Mouse (Mus musculus) embryo, embryonic 9.5 days (tissue): ENCODE measurements around the gene Itgb6.

Experiments
- DNase-seq: peaks from one replicate; pipeline ENCODE4 v3.0.0-alpha.2; 2017; ENCODE audit errors: extremely low spot score

Itgb6 gene

GRCm38 (mm10) chr2:60712891-60713290 is 9.6 kb downstream of the Itgb6 start:
- DNase-seq = no peak

DNA sequence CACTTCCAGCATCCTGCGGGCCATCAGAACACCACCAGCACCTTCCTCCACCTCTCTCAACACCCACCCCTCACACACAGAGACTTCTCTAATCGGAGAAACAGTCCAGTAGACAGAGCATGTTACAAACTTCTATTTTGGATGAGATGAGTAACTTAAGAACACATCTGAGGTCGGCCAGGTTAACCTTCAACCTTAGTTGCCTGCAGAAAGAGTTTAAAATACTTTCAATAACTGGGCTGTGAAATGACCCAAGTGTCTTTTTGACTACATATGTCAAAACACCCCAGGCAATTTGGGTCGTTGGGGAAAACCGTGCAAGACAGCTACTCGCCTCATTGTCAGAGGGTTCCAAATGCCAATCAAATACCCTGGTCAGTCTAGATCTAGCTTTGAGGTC is 10.0 kb downstream of the Itgb6 start:
- no peak for DNase-seq

GRCm38 (mm10) chr2:60711098-60711880 is 11.2 kb downstream of the Itgb6 start:
- DNase-seq = no peak

GRCm38 (mm10) chr2:60710317-60710716 is 12.1 kb downstream of the Itgb6 start:
- DNase-seq = no peak

DNA sequence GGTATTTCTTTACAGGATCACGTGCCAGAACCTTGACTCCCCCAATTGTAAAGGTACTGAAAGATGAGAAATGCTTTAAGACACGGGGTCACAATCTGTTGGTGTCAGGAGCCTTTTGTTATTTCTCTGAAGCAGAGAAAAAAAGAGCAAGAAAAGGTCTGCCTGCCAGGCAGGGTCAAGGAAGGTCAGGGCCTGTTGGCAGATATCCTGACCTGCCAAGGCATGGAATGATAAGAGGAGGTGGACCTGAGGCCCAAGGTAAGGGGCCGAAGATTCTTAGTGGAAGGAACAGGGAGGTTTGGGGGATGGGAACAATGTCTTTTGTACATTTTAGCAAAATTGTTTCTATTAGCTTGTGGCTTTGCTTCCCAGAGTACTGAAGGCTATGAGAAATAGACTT is 13.8 kb downstream of the Itgb6 start:
- no peak for DNase-seq

DNA sequence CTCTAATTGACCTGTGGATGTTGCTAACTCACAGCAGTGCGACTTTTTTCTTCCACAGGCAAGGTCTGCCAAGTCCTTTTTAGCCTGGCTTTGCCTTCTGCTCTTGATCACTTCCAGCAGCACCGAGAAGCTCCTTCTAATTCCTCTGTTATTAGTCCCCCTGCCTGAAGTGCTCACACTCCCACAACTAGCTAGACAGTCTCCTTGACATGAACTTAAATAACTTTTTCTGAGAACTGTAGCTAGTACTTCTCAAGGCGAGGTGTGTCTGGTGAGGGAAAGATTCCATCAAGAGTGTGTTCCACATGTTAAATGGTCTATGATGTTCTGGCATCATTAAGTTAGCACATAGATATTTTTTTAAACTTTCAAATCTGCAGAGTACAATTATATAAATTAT is 15.6 kb downstream of the Itgb6 start:
- DNase-seq = no peak

DNA sequence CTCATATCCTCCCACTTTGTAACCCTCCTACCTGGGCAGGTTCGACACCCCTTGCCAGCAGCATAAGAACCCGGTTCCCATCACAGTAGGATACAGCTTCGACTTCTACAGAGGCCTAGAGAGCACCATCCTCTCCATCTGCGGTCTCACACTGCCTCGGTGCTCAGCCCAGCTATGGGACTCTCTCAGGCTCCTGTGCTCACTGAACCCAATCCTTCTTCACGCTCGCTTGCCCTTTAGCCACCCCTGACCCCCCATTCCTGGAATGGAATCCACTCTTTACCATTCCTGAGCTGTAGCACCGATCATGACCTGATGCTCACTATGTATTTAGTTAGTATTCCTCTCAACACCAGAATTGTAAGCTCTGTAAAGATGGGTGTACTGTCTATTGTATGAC is 17.0 kb downstream of the Itgb6 start:
- no peak for DNase-seq

- DNase-seq = no peak
These were observed 19.1 kb downstream of the Itgb6 start for GRCm38 (mm10) chr2:60703315-60703714.

- no peak for DNase-seq
These were observed 21.5 kb downstream of the Itgb6 start for GRCm38 (mm10) chr2:60700956-60701355.

- DNase-seq = no peak
These were observed 22.4 kb downstream of the Itgb6 start for GRCm38 (mm10) chr2:60700013-60700412.

- no peak for DNase-seq
These were observed 22.9 kb downstream of the Itgb6 start for GRCm38 (mm10) chr2:60699591-60699990.

DNA sequence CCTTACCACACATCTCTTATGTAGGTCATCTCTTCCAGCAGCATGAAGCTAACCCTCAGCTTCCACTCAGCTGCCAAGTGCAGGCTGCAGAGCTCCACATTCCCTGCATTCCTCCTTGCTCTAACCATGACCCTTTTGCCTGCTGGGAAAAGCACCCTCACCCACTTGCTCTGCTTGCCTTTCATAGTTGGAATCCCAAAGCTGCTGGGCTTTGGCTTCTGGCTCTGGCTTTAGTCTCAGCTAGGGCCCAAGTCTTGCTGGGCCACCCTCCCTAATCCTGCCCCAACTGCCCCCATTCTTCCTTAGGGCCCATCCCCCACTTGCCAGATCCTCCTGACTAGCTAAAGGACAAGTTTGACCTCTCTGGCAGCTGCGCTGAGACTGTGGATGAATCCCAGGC is 24.3 kb downstream of the Itgb6 start:
- DNase-seq = no peak

DNA sequence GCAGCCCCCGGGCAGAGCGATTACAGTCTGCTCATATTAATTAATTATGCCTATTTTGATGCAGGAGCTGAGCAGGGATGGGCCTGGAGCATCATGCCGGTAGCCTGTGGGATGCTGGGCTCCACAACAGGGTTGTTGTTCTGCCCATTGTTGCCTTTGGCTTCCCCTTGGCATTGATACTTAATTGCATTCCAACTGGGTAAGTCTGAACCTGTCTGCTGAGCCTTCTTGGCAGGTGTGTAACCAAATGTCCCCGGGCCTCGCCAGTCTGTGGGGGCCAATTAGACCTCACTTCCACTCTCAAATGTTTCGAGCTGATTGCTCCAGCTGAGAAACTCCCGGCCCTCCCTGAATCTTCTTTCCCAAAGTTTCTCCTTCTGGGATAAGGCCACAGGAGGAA is 24.9 kb downstream of the Itgb6 start:
- no peak for DNase-seq

DNA sequence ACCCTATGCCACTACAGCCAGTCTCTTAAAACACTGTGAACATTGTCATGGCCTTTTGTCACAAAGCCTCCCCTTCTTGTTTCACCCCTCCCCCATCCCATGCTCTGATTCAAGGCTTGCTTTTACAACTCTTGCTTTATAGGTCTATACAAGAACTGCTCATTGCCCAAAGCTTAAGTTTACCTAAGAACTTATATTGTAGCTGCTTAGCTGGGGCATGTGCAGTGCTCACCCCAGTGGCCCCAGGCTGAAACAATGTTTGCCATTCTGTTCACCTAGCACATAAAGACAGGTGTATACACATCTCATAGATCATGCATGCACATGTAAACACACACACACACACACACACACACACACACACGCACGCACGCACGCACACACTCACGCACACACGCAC is 25.9 kb downstream of the Itgb6 start:
- no peak for DNase-seq

DNA sequence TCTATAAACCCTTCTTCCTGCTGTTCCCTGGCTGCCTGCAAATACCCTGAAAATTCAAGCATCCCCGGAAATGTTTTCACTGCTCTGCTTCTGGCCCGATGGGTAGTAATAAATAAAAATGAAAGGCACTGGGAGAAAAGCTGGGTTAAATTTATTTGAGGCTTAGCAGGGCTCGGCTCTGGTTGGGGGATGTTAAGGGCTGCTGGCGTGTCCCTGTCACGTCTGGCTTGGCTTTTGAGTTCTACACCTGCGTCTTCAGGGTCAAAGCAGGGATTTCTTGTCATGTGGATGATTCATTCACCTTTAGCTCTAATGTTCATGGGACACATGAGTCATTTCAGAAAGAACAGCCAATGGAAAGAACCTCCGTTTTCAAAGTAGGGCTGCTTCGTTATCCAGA is 26.7 kb downstream of the Itgb6 start:
- no peak for DNase-seq

- DNase-seq = no peak
These were observed 27.9 kb downstream of the Itgb6 start for GRCm38 (mm10) chr2:60694563-60694962.

DNA sequence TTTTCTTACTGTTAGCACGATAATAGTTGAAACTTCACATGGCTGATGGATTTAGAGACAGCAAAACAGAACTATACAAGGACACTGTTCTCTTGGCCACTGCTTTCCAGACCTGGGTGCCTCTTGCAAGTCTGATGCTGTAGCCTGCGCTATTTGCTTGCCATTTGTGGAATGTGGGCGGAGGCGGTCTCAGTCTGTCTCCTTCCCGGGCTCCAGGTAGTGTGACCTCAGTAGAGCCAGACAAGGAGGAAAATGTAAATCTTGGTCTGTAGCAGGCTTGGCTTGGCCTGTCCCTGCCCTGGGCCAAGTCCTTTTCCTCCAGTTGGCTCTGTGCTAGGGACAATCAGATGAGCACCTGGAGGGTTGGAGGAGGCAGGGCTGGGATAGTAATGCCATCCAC is 30.2 kb downstream of the Itgb6 start:
- DNase-seq = no peak

DNA sequence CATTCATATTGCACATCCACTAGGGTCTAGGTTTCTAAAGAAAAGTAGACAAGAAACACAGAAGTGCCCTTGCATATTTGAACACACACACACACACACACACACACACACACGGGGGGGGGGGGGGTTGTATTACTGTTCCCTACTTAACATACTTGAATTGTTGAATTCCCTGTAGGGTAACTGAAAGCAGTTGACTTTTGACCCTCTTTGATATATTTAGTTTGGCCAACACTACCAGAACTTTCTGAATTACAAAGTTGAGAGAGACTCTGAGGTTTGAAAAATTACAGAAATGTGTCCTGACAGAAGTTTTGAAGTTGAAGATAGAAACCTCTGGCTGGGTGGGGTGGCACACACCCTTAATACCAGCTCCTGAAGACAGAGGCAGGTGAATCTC is 32.2 kb downstream of the Itgb6 start:
- DNase-seq = no peak

GRCm38 (mm10) chr2:60688944-60689615 is 33.4 kb downstream of the Itgb6 start:
- no peak for DNase-seq

DNA sequence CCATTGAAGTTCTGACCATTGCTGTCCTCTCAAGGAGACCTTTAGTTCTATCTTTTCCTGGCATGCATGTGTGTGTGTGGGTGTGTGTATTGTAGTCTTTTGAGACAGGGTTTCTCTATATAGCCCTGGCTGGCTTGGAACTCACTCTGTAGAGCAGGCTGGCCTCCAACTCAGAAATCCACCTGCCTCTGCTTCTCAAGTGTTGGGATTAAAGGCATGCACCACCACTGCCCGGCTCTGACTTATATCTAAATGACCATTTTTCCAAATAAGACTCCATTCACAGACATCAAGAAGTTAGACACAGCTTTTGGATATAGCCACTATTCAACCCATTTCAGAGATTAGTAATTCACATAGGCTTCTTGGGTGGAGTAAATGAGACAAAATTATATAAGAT is 34.3 kb downstream of the Itgb6 start:
- DNase-seq = no peak

- no peak for DNase-seq
These were observed 36.5 kb downstream of the Itgb6 start for GRCm38 (mm10) chr2:60685973-60686372.

GRCm38 (mm10) chr2:60684168-60684567 is 38.3 kb downstream of the Itgb6 start:
- DNase-seq = no peak

DNA sequence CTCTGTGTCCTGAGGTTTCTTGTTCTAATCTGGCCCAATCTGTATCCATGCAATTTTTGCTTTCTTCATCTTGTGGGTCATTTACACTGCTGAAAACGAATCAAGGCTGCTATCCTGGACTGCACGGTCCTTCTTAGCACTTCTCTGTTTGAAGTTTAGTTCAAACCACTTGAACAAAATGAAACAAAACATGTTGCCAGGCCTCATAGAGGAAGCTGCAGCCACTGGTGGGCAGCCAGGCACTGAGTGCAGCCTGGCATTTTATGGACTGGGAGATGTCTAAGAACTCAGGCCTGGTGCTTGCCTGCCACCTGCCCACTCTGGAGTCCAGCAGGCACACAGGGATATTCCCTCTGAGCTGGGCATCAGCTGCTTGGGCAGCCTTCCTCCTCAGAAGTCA is 39.9 kb downstream of the Itgb6 start:
- no peak for DNase-seq

DNA sequence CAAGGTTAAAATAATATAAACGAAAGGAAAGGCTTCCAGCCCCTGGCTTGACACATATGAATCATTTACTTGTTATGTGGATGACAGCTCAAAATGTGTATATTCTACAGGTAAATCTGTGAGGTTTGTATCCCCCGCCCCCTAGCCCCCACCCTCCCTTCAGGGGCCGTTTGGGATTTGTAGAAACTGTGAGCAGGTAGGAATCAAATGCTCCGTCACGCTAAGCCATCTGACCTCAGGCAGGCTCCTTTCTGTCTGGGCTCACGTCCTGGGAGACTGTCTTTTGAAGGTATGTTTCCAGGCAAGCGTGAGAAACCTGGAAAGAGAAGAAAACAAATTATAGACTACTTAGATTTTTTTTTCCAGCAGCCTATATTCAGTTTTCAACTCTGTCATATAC is 48.0 kb downstream of the Itgb6 start:
- no peak for DNase-seq
